Mouse (Mus musculus) lung, postnatal 0 days (tissue): ENCODE data around the gene Slc17a9. TPM values are rescaled to one million over a fixed set of nuclear protein-coding genes. Genes with fewer than 3 reads are reported as not detected.

ENCODE experiments used
- ATAC-seq: fragments of 200-750 bp; cut with Nextera tagmentation; 2 replicates; pipeline ENCODE4 v1.8.0; 2017; ENCODE audit warnings: moderate library complexity
- DNase-seq: peaks from one replicate; pipeline ENCODE4 v3.0.0-alpha.2; 2016; ENCODE audit warnings: low spot score
- H3K27ac ChIP-seq: fragments of 300-500 bp; sonication (generic); 2 replicates; pipeline ENCODE4 v1.5.1; 2014; ENCODE audit warnings: antibody characterized with exemption, mild to moderate bottlenecking, low read length, mixed read lengths
- H3K27me3 ChIP-seq: fragments of 300-500 bp; sonication (generic); replicated peaks from 2 replicates; pipeline ENCODE4 v1.6.1; 2014; ENCODE audit warnings: low read length, mixed read lengths; ENCODE audit not compliant: insufficient read depth
- H3K36me3 ChIP-seq: fragments of 300-500 bp; sonication (generic); 2 replicates; pipeline ENCODE4 v1.6.1; 2014; ENCODE audit warnings: low read length, mixed read lengths; ENCODE audit not compliant: insufficient read depth
- H3K4me1 ChIP-seq: fragments of 300-500 bp; sonication (generic); 2 replicates; pipeline ENCODE4 v1.6.1; 2014; ENCODE audit warnings: antibody characterized with exemption, low read depth, low read length, mixed read lengths; ENCODE audit not compliant: insufficient read depth
- H3K4me2 ChIP-seq: fragments of 300-500 bp; sonication (generic); replicated peaks from 2 replicates; pipeline ENCODE4 v1.6.1; 2014; ENCODE audit warnings: low read depth, mild to moderate bottlenecking, low read length, moderate library complexity, mixed read lengths
- H3K4me3 ChIP-seq: fragments of 300-500 bp; sonication (generic); 2 replicates; pipeline ENCODE4 v1.5.1; 2014; ENCODE audit warnings: low read depth, low read length
- H3K9ac ChIP-seq: fragments of 300-500 bp; sonication (generic); replicated peaks from 2 replicates; pipeline ENCODE4 v1.6.1; 2014; ENCODE audit warnings: low read depth, mild to moderate bottlenecking
- H3K9me3 ChIP-seq: fragments of 300-500 bp; sonication (generic); 2 replicates; pipeline ENCODE4 v1.6.1; 2016; ENCODE audit warnings: low read length, mixed read lengths
- CTCF ChIP-seq: IDR thresholded peaks from 2 replicates; pipeline ENCODE4 v1.5.1; 2016; ENCODE audit warnings: antibody characterized with exemption, mild to moderate bottlenecking
- EP300 ChIP-seq: IDR thresholded peaks from 2 replicates; pipeline ENCODE4 v1.6.1; 2016; ENCODE audit warnings: antibody characterized with exemption, mild to moderate bottlenecking, control low read depth
- whole genome bisulfite sequencing: fragments of 180-500 bp; shearing (Covaris S2); extraction: QIAGEN DNeasy Blood & Tissue Kit; methylation state at CpG from one replicate; pipeline ENCODE4 v1.1.7; 2014; 5-methylcytosine and 5-hydroxymethylcytosine counted together
- polyA plus RNA-seq: library from polyadenylated mRNA; unstranded; fragments of >200 nt; fragmentation: Nextera tagmentation; extraction: Ambion mirVana; gene quantifications from 2 replicates; pipeline ENCODE4 v1.2.1, GENCODE M21; 2015

The Slc17a9 gene
- polyA plus RNA-seq, 1 experiment from 2014 or later: 1.4 TPM

GRCm38 (mm10) chr2:180791674-180792073 is 66.6 kb downstream of the Slc17a9 start:
- H3K36me3 ChIP-seq: no peaks in the 10 kb centered on the region
- DNase-seq: peak; percentile 11
- no peaks in the 10 kb centered on the region for H3K27me3 ChIP-seq
- ATAC-seq: no peak
- no peak overlapping the region for H3K4me2 ChIP-seq
- H3K27ac ChIP-seq: no peak overlapping the region
- WGBS: 43% methylated on average over 4 of the region's 4 CpGs
- no peaks in the 10 kb centered on the region for H3K9me3 ChIP-seq
- TF ChIP-seq EP300 (no peak), CTCF (peak; percentile 80)
- no peak overlapping the region for H3K4me3 ChIP-seq
- no peak overlapping the region for H3K9ac ChIP-seq
- H3K4me1 ChIP-seq: no peaks in the 10 kb centered on the region

Other genes with a start within 250 kb of the Slc17a9 start
- gene Ntsr1, start 225.3 kb upstream of the Slc17a9 start, polyA plus RNA-seq: 0.05 and 0.06 TPM in 2 replicates
- gene Mrgbp, start 144.0 kb upstream of the Slc17a9 start, polyA plus RNA-seq: 20.5 and 22.4 TPM in 2 replicates
- 37.5 and 38.3 TPM in 2 replicates for gene Ogfr, start 136.0 kb upstream of the Slc17a9 start, polyA plus RNA-seq
- 0.30 and 0.33 TPM in 2 replicates for gene Col9a3, start 127.5 kb upstream of the Slc17a9 start, polyA plus RNA-seq
- not detected in 2 replicates for gene Tcfl5, start 82.6 kb upstream of the Slc17a9 start, polyA plus RNA-seq
- 14.9 and 16.3 TPM in 2 replicates for gene Dido1, start 15.3 kb upstream of the Slc17a9 start, polyA plus RNA-seq
- gene Gid8, start 15.1 kb upstream of the Slc17a9 start, polyA plus RNA-seq: 38.7 and 38.8 TPM in 2 replicates
- gene Bhlhe23, start 51.6 kb downstream of the Slc17a9 start, polyA plus RNA-seq: not detected in 2 replicates
- 40.3 and 42.4 TPM in 2 replicates for gene Ythdf1, start 195.7 kb downstream of the Slc17a9 start, polyA plus RNA-seq
- gene Birc7, start 203.8 kb downstream of the Slc17a9 start, polyA plus RNA-seq: not detected in 2 replicates
- 110 and 113 TPM in 2 replicates for gene Nkain4, start 229.4 kb downstream of the Slc17a9 start, polyA plus RNA-seq
- gene Arfgap1, start 242.0 kb downstream of the Slc17a9 start, polyA plus RNA-seq: 50.5 and 52.9 TPM in 2 replicates